Mouse (Mus musculus): ENCODE results near the gene Pkhd1. TPM values are rescaled to one million over a fixed set of nuclear protein-coding genes. Genes with fewer than 3 reads are reported as not detected.

The Pkhd1 gene
- polyA plus RNA-seq (2014; fragmentation: Nextera tagmentation; extraction: Ambion mirVana) = 0.04 and 0.05 TPM in 2 replicates

DNA sequence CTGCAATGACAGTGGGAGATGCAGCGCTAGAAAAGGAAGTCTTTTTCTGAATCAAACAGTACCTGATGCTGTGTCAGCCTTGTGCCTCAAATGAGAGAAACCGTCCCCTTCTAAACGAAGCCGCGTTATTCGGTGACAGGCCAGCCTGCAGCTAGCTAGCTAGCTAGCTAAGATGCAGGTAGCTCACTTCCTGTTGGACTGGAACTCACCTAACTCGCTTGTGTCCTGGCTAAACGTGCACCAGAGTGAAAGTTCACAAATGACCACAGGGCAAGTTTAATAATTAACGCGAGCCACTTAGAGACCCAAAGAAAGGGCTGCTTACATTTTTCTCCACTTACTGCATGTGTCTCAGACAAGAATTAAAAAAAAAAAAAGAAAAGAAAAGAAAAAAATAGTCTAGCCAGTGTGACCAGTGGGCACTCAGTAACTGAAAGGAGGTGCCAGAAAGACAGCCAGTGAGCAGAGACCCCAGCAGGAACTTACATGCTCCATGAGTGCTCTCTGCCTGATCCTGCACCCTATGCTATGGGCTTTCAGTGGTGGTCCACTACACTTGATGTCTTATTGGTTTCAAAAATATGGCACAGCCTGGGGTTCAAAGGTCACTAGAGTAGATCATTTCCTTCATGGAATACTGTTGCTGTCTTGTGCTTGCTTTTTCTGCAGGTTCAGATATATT lies at the start of gene Pkhd1:
TSS of gene Pkhd1 (minus strand) at position 216 of the 682 bp plus-strand sequence.
- Histone ChIP-seq H3K4me1 (ENCODE audit: control insufficient read depth, insufficient read depth, low read length) (no peaks in the 10 kb centered on the region), H3K27me3 (ENCODE audit: control insufficient read depth, insufficient read depth, low read length) (no peaks in the 10 kb centered on the region), H3K4me2 (ENCODE audit: low read depth) (no peak within 1 kb of the TSS), H3K9ac (ENCODE audit: low read length) (no peak within 1 kb of the TSS), H3K36me3 (ENCODE audit: control insufficient read depth, insufficient read depth, low read length) (no peaks in the 10 kb centered on the region), H3K9me3 (ENCODE audit: control insufficient read depth, low read length) (no peaks in the 10 kb centered on the region), H3K4me3 (ENCODE audit: low read depth, low read length) (no peak within 1 kb of the TSS), H3K27ac (ENCODE audit: low read depth, low read length) (no peak within 1 kb of the TSS)
- DNase-seq (ENCODE audit: low spot score) (no peak), ATAC-seq (ENCODE audit: insufficient read depth, low FRiP score, low TSS enrichment) (no peak)
- 76% methylated on average over 10 of the region's 10 CpGs for WGBS

DNA sequence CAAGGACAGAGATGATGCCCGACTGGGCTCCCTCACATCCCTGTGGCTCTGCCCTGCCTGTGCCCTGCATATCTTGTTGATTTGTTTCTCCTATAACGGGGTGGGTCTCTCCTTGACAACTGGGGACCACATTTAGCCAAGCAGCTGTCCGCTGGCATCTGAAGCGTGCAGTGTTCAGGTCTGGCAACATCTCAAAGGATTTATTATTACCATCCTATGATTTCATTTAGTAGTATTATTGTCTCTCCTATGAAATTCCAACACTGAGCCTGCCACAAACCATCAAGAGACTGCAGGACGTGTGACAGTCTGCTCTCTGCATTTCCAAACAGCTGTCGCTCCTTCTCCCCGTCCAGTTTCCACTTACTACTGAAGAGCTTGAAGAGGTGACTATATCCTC lies 49.7 kb upstream of the Pkhd1 start:
- H3K36me3 ChIP-seq (ENCODE audit: control insufficient read depth, insufficient read depth, low read length) = no peaks in the 10 kb centered on the region
- DNase-seq (ENCODE audit: low spot score) (no peak), ATAC-seq (ENCODE audit: insufficient read depth, low FRiP score, low TSS enrichment) (no peak)
- no peak overlapping the region for H3K4me2 ChIP-seq (ENCODE audit: low read depth)
- no peak overlapping the region for H3K27ac ChIP-seq (ENCODE audit: low read depth, low read length)
- no peak overlapping the region for H3K9ac ChIP-seq (ENCODE audit: low read length)
- no peaks in the 10 kb centered on the region for H3K27me3 ChIP-seq (ENCODE audit: control insufficient read depth, insufficient read depth, low read length)
- no peaks in the 10 kb centered on the region for H3K4me1 ChIP-seq (ENCODE audit: control insufficient read depth, insufficient read depth, low read length)
- WGBS = 82% methylated on average over 7 of the region's 7 CpGs
- H3K4me3 ChIP-seq (ENCODE audit: low read depth, low read length) = no peak overlapping the region
- H3K9me3 ChIP-seq (ENCODE audit: control insufficient read depth, low read length) = no peaks in the 10 kb centered on the region

DNA sequence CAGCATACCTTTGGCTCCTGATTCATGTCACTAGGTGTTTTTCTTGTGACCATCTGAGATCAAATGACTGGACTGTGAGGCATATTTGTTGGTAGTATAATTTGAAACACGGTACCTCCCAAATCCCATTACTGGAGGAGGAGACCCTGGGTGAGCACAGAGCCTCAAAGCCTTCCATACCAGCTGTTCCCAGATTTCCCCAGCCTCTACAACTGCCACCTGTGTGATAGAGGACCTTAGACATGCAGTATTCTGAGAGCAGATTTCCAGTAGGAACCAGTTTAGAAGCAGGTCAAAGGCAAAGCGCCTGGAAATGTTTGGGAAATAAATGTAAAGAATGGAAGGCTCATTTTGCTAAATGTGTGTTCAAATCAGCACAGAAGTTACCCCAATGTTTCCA lies 48.4 kb upstream of the Pkhd1 start:
- H3K36me3 ChIP-seq (ENCODE audit: control insufficient read depth, insufficient read depth, low read length) = no peaks in the 10 kb centered on the region
- H3K4me2 ChIP-seq (ENCODE audit: low read depth) = no peak overlapping the region
- H3K4me3 ChIP-seq (ENCODE audit: low read depth, low read length) = no peak overlapping the region
- H3K4me1 ChIP-seq (ENCODE audit: control insufficient read depth, insufficient read depth, low read length) = no peaks in the 10 kb centered on the region
- ATAC-seq (ENCODE audit: insufficient read depth, low FRiP score, low TSS enrichment) = no peak
- WGBS = 82% methylated on average over 2 of the region's 2 CpGs
- H3K27me3 ChIP-seq (ENCODE audit: control insufficient read depth, insufficient read depth, low read length) = no peaks in the 10 kb centered on the region
- no peak overlapping the region for H3K9ac ChIP-seq (ENCODE audit: low read length)
- DNase-seq (ENCODE audit: low spot score) = no peak
- H3K9me3 ChIP-seq (ENCODE audit: control insufficient read depth, low read length) = no peaks in the 10 kb centered on the region
- no peak overlapping the region for H3K27ac ChIP-seq (ENCODE audit: low read depth, low read length)

DNA sequence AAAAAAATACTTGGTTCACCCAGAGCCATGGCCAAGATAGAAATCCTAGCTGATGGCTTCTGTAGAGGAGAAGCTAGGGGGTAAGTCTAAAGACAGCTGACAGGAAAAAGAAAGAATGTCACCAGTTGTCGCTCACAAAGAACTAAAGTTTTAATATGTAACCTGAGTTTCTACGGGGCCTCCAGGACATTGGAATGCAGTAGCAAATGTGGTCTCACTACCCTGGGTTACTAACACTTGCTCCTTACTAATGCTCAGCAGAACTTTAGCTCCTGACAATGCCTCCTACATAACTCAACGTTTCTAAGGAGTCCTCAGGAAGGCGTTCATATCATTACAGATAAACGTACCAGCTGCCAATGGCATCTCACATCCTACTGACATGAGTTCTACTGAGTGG lies 37.2 kb upstream of the Pkhd1 start:
- Histone ChIP-seq H3K4me3 (ENCODE audit: low read depth, low read length) (no peak overlapping the region), H3K9ac (ENCODE audit: low read length) (no peak overlapping the region), H3K27me3 (ENCODE audit: control insufficient read depth, insufficient read depth, low read length) (no peaks in the 10 kb centered on the region), H3K27ac (ENCODE audit: low read depth, low read length) (no peak overlapping the region), H3K36me3 (ENCODE audit: control insufficient read depth, insufficient read depth, low read length) (no peaks in the 10 kb centered on the region), H3K4me1 (ENCODE audit: control insufficient read depth, insufficient read depth, low read length) (no peaks in the 10 kb centered on the region), H3K4me2 (ENCODE audit: low read depth) (no peak overlapping the region), H3K9me3 (ENCODE audit: control insufficient read depth, low read length) (no peaks in the 10 kb centered on the region)
- WGBS = 78% methylated on average over 5 of the region's 5 CpGs
- ATAC-seq (ENCODE audit: insufficient read depth, low FRiP score, low TSS enrichment) (no peak), DNase-seq (ENCODE audit: low spot score) (no peak)

DNA sequence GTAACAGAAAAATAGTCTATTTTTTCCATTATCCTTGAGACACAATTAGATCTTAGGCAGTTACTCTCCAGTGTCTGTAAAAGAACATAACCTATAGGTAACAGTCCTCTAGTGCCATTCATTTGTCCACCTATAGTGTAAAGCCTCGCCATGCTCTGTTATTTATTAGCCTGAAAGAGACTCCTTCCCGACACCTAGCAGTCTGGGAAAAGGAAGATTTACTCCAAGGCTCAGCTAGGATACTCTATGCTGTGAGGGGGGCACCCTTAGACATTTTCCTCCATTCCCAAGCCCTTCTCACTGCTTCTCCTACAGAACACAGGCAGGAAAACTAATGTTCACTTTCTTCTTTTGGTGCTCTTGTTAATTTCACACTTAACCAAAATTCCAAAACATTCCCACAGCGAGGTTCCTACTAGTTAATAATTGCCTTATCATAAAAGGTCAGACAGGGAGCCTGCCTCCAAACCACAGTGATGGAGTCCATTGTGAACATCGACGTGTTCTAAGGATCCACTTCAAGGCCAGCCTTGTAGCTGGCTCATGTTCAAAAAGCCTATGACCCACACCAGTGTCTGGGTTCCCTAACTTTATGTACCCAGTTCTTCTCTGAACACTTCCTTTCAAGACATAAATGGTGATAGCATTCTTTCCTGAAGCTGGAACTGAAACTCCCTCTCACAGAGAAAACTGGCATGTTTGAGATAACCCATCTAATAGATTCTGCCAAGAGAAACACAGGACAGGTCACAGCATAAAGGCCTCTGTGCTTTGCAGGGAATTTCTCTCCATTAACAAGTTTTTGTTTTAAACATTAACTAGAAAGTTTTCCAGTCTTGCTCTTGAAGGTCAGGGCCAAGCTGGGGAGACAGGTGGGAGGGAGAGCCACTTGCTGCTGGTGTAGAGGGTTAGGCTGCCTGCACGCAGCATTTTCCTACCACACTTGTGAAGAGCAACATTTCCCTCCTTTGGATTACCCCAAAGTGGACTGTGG lies 35.9 kb upstream of the Pkhd1 start:
- Histone ChIP-seq H3K9me3 (ENCODE audit: control insufficient read depth, low read length) (no peaks in the 10 kb centered on the region), H3K4me1 (ENCODE audit: control insufficient read depth, insufficient read depth, low read length) (no peaks in the 10 kb centered on the region), H3K9ac (ENCODE audit: low read length) (no peak overlapping the region), H3K27me3 (ENCODE audit: control insufficient read depth, insufficient read depth, low read length) (no peaks in the 10 kb centered on the region), H3K4me2 (ENCODE audit: low read depth) (no peak overlapping the region), H3K27ac (ENCODE audit: low read depth, low read length) (no peak overlapping the region), H3K4me3 (ENCODE audit: low read depth, low read length) (no peak overlapping the region), H3K36me3 (ENCODE audit: control insufficient read depth, insufficient read depth, low read length) (no peaks in the 10 kb centered on the region)
- no peak for ATAC-seq (ENCODE audit: insufficient read depth, low FRiP score, low TSS enrichment)
- WGBS = 67% methylated on average over 6 of the region's 6 CpGs
- DNase-seq (ENCODE audit: low spot score) = no peak

DNA sequence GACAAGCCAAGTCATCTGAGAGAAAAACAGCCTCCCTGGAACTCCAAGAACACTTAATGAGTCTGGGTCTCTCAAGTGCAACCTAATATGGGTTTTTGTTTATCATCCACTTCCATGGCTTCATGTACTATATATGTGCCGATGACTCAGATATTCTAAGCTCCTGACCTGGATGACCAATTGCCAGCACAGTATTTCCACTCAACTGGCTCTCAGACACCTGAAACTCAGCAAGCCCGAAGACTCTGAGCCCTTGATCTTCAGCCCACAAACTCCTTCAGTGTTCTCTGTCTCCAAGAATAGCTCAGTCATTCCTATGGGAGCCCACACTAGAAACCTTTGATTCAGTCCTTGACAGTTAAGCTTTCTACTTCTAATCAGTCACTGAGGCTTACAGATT lies 17.0 kb upstream of the Pkhd1 start:
- ATAC-seq (ENCODE audit: insufficient read depth, low FRiP score, low TSS enrichment) (no peak), DNase-seq (ENCODE audit: low spot score) (no peak)
- Histone ChIP-seq H3K27me3 (ENCODE audit: control insufficient read depth, insufficient read depth, low read length) (no peaks in the 10 kb centered on the region), H3K9ac (ENCODE audit: low read length) (no peak overlapping the region), H3K27ac (ENCODE audit: low read depth, low read length) (no peak overlapping the region), H3K9me3 (ENCODE audit: control insufficient read depth, low read length) (no peaks in the 10 kb centered on the region), H3K36me3 (ENCODE audit: control insufficient read depth, insufficient read depth, low read length) (no peaks in the 10 kb centered on the region), H3K4me1 (ENCODE audit: control insufficient read depth, insufficient read depth, low read length) (no peaks in the 10 kb centered on the region), H3K4me3 (ENCODE audit: low read depth, low read length) (no peak overlapping the region), H3K4me2 (ENCODE audit: low read depth) (no peak overlapping the region)
- 94% methylated on average over 2 of the region's 2 CpGs for WGBS

DNA sequence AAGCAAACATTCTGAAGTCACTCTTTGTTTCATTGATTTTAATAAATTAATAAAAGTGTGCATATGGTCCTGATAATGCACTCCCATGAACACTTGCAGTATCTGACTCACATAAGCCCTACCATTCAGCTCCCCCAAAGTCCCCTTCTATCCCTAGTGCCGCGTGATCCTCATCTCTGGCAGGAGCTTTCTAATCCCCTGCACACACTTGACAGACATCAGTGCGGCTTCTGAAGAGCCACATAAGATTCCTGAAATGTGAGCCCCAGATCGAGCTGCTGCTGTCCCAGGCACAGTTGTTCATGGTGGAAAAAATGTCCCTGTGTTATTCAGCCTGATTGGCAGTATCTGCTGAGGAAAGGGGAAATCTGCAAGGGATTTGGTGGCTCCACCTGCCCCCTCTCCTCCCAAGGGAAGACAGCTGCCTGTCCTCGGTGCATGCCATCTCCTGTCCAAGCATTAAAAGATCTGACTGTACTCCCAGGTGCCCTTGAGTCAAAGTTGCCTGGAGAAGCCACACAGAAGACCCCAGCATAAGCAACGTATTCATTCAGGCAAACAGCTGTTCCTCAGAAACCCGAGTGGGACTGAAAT lies 15.5 kb upstream of the Pkhd1 start:
- ATAC-seq (ENCODE audit: insufficient read depth, low FRiP score, low TSS enrichment) = no peak
- 84% methylated on average over 7 of the region's 7 CpGs for WGBS

DNA sequence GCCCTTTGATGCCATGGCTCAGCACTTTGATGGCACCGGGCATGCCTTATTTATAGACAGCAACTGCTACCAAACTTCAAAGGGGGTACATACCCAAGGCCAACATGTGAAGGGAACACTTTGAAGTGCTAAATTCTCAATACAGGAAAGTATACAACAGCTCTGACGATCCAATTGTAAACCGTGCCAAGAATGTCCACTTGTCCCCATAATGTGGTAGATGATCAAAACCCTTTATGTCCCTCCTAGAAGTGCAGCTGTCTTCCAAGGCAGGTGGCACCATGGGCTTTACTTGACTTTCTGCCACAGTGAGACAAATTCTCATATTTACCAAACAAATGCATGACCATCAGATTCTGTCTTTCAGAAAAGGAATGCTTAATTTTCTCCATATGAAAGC lies 6.7 kb upstream of the Pkhd1 start:
- no peaks in the 10 kb centered on the region for H3K36me3 ChIP-seq (ENCODE audit: control insufficient read depth, insufficient read depth, low read length)
- H3K27ac ChIP-seq (ENCODE audit: low read depth, low read length) = no peak overlapping the region
- DNase-seq (ENCODE audit: low spot score) = no peak
- no peaks in the 10 kb centered on the region for H3K4me1 ChIP-seq (ENCODE audit: control insufficient read depth, insufficient read depth, low read length)
- H3K4me2 ChIP-seq (ENCODE audit: low read depth) = no peak overlapping the region
- no peak overlapping the region for H3K4me3 ChIP-seq (ENCODE audit: low read depth, low read length)
- 78% methylated on average over 3 of the region's 3 CpGs for WGBS
- H3K9me3 ChIP-seq (ENCODE audit: control insufficient read depth, low read length) = no peaks in the 10 kb centered on the region
- H3K27me3 ChIP-seq (ENCODE audit: control insufficient read depth, insufficient read depth, low read length) = no peaks in the 10 kb centered on the region
- ATAC-seq (ENCODE audit: insufficient read depth, low FRiP score, low TSS enrichment) = no peak
- H3K9ac ChIP-seq (ENCODE audit: low read length) = no peak overlapping the region

More for the DNA sequence above, 15.5 kb upstream of the Pkhd1 start:
- no peaks in the 10 kb centered on the region for H3K27me3 ChIP-seq (ENCODE audit: control insufficient read depth, insufficient read depth, low read length)
- no peak overlapping the region for H3K27ac ChIP-seq (ENCODE audit: low read depth, low read length)
- H3K4me3 ChIP-seq (ENCODE audit: low read depth, low read length) = no peak overlapping the region
- H3K4me2 ChIP-seq (ENCODE audit: low read depth) = no peak overlapping the region
- no peaks in the 10 kb centered on the region for H3K36me3 ChIP-seq (ENCODE audit: control insufficient read depth, insufficient read depth, low read length)
- no peak overlapping the region for H3K9ac ChIP-seq (ENCODE audit: low read length)
- H3K4me1 ChIP-seq (ENCODE audit: control insufficient read depth, insufficient read depth, low read length) = no peaks in the 10 kb centered on the region
- no peaks in the 10 kb centered on the region for H3K9me3 ChIP-seq (ENCODE audit: control insufficient read depth, low read length)
- DNase-seq (ENCODE audit: low spot score) = no peak
